Mouse (Mus musculus): ENCODE results near the gene Tor2a.

The Tor2a gene

GRCm38 (mm10) chr2:32757056-32757845 is at the start of gene Tor2a:
Gene Tor2a (plus strand): TSS chr2:32757234.
- DNase-seq (ENCODE audit: low spot score in 2 of 2): peak; percentile 96 to 98

DNA sequence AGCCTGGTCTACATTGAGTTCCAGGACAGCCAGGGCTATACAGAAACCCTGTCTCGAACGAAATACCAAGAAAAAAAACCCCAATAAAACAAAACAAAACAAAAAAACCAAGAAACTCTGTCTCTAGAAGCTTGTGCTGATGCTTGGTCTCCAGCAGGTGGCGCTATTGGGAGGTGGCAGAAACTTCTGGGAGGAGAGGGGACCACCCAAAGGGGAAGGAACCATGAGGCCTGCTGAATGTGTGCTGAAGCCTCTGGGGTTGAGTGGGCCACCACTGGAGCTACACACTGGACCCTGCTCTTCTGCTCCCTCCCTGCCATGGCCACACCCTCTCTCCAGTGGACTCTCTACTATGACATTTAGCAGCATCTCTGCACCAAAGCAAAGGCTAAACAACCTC is 48.4 kb upstream of the Tor2a start:
- DNase-seq (ENCODE audit: low spot score in 2 of 2): peak; percentile 28 to 42

GRCm38 (mm10) chr2:32709521-32710137 is 47.4 kb upstream of the Tor2a start:
- no peak for DNase-seq (ENCODE audit: low spot score in 2 of 2)

DNA sequence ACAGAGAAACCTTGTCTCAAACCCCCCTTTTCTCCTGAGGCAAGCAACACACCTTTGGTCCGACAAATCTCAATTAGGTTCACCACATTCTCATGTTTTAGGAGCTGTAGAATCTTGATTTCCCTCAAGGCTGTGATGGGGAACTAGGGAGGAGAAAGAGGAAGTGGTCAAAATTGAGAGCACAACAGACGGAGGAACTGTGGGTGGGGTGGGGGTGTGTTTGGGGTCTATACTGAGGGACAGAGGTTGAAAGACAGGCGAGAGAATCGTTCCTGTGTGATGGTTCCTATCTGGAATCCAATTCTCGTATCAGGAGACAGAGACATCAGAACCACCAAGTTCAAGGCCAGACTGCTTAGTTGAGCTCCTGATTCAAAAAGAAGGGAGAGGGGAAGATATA is 46.6 kb upstream of the Tor2a start:
- DNase-seq (ENCODE audit: low spot score in 2 of 2): no peak

GRCm38 (mm10) chr2:32711301-32712056 is 45.6 kb upstream of the Tor2a start:
- no peak for DNase-seq (ENCODE audit: low spot score in 2 of 2)

- peak; percentile 30 to 31 for DNase-seq (ENCODE audit: low spot score in 2 of 2)
Measured at GRCm38 (mm10) chr2:32712108-32712551, 44.9 kb upstream of the Tor2a start.

DNA sequence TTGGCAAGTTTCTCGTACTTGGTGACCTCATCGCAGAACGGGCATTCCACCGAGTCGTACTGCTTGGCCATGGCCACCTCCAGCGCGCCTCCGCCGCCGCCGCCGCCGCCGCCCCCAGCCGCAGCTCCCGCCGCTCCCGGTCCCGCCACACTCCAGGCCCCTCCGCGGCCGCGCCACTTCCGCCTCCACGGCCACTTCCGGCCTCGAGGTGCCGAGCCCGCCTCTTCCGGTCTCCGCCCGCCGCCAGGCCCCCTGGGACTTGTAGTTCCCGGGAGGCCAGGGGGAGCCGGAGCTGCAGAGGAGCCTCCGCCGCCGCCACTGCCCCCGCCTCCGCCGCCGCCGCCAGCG is 44.5 kb upstream of the Tor2a start:
- DNase-seq (ENCODE audit: low spot score in 2 of 2): peak; percentile 92 to 93

DNA sequence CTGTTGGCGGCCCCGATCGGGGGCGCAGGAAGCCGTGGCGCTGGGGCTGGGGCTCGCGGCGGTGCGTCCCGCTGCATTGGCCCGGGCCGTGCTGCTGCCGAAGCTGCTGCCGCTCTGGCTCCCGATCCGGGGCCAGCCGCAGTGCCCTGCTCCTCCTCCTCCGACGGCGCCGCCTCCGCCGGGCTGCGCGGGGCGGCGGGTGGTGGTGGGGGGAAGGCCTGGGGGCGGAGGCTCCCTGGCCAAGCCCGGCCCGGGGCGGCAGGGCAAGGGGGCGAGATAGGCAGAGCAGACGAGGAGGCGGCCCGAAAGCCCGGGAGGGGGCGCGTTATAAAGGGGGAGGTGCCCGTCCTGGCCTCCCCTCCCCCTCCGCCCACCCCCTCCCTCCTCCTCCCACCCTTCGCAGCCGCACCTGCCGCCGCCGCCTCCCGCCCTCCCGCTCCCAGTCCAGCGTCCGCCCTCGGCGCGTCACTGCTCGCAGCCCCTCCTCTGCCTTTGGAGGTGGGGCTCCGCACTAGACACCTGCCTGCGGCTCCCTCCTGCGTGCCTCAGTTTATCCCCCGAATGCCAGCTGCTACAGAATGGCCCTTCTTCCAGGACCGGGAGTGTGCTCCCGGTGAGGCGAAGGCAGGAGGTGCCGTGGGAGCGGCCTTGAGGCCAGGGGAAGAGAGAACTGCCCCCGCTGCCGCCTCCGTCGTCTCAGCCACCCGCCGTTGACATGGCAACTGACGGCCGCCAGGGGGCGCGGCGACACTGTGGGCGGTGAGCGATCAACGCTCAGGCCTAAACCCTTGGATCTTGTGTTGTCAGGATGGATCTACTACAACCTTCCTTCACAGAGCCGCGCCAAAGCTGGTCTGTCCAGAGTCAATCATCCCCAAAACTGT is 43.9 kb upstream of the Tor2a start, which contains the start of gene Cdk9:
Cdk9 (minus strand) TSS at position 143 of the 884 bp plus-strand sequence.
- peak; percentile 93 to 96 for DNase-seq (ENCODE audit: low spot score in 2 of 2)

DNA sequence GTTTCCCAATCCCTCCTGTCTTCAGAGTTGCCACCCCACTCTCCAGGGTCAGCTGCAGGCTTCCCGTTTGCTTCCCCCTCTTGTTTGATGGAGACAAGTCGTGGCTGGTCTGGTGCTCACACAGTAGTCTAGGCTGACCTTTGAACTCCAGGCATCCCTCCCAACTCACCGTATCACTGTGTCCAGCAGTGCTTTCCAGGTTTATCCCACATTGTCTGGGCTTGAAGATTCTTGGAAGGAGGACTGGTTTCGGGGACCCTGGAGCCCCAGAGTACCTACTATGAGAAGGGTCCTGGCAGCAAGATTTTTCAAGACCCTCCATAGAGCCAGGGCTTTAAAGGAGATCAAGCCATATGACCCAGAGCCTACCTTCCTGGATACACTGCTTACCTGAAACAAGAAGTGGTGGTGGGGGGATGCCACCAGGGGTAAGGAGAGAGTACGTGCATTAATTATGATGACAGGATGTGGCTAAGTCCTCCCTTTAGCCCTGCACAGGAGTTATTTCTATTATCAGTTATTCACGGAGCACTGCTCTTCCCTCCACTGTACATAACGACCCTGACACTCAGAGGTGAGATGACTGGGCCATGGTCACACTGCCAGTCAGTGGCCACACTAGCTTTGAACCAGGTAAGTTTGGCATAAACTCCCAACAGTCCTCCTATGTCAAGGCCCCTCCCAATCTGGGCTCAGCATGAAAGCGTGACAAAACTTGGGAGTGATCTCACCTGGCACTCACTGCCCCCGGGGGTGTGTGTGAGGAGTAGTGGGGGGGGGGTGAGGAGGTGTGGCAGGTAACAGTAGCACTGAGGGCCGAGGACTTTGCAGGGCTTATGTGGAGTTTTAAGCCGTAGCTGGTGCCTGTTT is 42.7 kb upstream of the Tor2a start:
- no peak for DNase-seq (ENCODE audit: low spot score in 2 of 2)

DNA sequence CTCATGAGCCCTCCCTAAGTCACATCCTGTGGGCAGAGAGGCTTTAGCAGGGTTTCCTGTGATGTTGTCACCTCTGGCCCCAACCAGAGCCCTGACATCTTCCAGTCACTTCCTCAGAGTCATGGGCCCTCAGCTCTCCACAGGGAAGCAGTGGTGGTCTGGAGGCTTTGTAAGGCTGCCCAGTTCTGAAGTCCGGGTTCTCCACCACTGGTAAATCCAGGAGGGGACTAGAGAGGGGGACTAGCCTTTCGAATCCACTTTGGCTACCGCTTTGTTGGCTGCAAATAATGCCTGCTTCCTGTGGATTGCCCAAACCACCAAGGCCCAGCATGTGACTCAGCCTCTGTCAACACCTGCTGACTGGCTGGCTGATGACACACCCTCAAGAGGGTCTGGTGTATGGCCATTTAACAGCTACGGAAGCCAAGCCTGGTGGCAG is 42.0 kb upstream of the Tor2a start:
- no peak for DNase-seq (ENCODE audit: low spot score in 2 of 2)

- DNase-seq (ENCODE audit: low spot score in 2 of 2): no peak
Measured at GRCm38 (mm10) chr2:32718761-32719160, 38.3 kb upstream of the Tor2a start.

- no peak for DNase-seq (ENCODE audit: low spot score in 2 of 2)
Measured at GRCm38 (mm10) chr2:32720053-32720452, 37.0 kb upstream of the Tor2a start.

GRCm38 (mm10) chr2:32720681-32721229 is 36.3 kb upstream of the Tor2a start, which contains the start of gene Sh2d3c:
Gene Sh2d3c (plus strand): TSS chr2:32721055.
- DNase-seq (ENCODE audit: low spot score in 2 of 2): no peak

DNA sequence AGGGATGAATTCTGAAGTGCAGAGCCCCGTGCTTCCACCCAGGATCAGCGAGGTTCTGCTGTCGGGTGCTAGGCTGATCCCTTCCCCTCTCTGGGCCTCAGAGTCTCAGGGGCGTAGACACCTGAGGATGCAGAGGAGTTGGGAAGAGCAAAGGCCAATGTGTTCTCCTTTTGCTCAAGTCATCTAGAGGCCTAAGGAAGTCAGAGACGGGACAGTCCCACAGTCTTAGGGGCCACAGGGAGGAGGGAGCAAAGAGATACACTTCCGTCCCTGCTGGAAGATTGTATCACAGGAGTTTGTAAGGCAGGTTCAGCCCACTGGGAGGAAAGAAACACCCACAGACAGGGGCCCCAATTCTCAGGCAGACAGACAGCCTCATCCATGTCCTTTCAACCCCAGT is 35.0 kb upstream of the Tor2a start:
- DNase-seq (ENCODE audit: low spot score in 2 of 2): no peak

DNA sequence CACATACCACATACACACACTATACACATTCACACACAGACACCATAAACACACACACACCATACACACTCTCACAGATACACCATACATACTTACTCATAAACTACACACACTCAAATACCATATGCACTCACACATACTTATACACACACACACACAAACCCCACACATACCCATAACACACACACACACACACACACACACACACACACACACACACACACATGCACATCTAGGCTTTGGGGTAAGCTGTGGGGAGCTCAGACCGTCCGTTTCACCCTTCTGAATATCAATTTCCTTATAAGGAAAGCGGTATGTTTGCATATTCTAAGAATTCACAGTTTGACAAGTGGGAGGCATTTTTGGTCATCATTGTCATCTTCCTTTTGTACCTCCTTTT is 34.5 kb upstream of the Tor2a start:
- DNase-seq (ENCODE audit: low spot score in 2 of 2): no peak

DNA sequence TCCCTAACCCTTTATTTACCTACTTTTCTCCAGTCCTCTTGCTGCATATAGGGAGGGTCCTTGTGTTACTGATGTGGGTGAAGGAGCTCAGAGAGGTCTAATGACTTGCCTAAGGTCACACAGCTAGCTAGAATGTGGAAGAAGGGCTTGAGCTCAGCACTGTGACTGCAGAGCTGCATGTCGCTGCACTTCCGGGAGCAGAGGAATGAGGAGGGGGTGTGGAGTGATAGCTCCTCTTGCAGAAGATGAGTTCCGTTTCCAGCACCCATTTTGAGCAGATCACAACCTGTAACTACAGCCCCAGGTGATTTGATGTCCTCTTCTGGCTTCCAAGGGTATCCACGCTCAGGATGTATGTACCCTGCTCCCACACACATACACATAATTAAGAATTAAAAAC is 32.9 kb upstream of the Tor2a start:
- DNase-seq (ENCODE audit: low spot score in 2 of 2): no peak

- no peak for DNase-seq (ENCODE audit: low spot score in 2 of 2)
Measured at GRCm38 (mm10) chr2:32724832-32725790, 31.9 kb upstream of the Tor2a start.

GRCm38 (mm10) chr2:32727435-32727834 is 29.6 kb upstream of the Tor2a start:
- peak; percentile 77 to 82 for DNase-seq (ENCODE audit: low spot score in 2 of 2)

DNA sequence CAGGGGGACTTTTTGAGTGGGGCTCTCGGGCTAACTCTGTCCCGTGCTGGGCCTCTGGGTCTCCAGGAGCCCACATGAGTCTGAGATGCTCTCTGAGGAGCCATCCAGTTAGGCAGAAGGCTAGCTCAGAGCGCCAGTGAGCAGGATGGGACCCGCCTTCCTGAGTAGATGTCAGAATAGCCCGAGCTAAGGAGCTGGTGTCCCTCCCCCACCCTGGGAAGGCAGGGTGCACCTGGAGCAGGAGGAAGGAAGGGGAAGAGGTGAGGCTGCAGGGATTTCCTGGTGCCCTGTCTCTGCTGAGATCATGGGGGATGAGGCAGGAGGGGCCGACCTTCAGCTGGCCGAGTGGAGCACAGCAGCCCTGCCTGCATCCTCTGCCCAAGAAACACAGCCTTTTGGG is 28.6 kb upstream of the Tor2a start:
- DNase-seq (ENCODE audit: low spot score in 2 of 2): no peak

Data from frontal cortex, postnatal 36 days (tissue).